Mouse (Mus musculus): ENCODE results near the gene Mrpl46. TPM values are rescaled to one million over a fixed set of nuclear protein-coding genes. Genes with fewer than 3 reads are reported as not detected.

The Mrpl46 gene
- polyA plus RNA-seq, 1 experiment from 2014 or later, result 85.4 TPM

GRCm38 (mm10) chr7:78794571-78795092 is 11.3 kb upstream of the Mrpl46 start:
- DNase-seq (ENCODE audit: low spot score), result no peak
- no peaks in the 10 kb centered on the region for H3K27me3 ChIP-seq (ENCODE audit: low read depth, poor library complexity, severe bottlenecking)
- no peak overlapping the region for H3K27ac ChIP-seq
- H3K4me3 ChIP-seq, result no peak overlapping the region
- H3K36me3 ChIP-seq, result peaks cover 41% of the 10 kb centered on the region
- H3K9me3 ChIP-seq (replicated peaks), result no peaks in the 10 kb centered on the region
- no peaks in the 10 kb centered on the region for H3K4me1 ChIP-seq
- 81% methylated on average over 6 of the region's 6 CpGs for WGBS

DNA sequence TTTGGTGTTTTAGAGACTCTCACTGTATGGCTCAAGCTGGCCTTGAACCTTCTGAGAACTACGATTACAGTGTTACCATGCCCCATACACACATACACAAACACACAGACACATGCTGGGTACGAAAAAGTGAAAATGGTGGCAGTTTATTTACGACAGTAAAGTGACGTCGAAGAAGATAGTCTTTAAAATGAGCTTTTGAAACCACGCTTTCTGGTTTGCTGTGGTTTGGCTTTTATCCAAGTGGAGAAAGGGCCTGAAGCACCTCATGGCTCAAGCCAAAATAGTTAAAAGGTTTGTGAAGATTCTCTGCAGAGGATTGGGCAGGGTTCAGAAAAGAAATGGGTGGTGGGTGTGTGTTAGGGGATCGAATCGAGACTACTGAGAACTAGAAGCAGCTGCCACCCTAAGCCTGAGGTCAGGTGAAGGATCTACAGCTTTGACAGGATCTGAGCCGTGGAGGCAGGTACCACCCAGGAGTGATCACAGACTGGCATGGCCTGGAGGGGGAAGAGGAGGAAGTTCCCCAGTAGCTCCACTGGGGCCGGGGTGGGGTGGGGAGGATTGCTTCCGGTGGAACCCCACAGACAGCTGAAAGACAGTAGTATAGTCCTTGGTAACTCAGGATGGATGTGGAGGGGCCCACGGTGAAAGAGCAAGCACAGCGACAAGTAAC is 10.7 kb upstream of the Mrpl46 start:
- WGBS, result 91% methylated on average over 13 of the region's 13 CpGs
- H3K36me3 ChIP-seq, result peaks cover 47% of the 10 kb centered on the region
- no peaks in the 10 kb centered on the region for H3K27me3 ChIP-seq (ENCODE audit: low read depth, poor library complexity, severe bottlenecking)
- H3K4me1 ChIP-seq, result no peaks in the 10 kb centered on the region
- no peaks in the 10 kb centered on the region for H3K9me3 ChIP-seq (replicated peaks)
- H3K27ac ChIP-seq, result no peak overlapping the region
- no peak overlapping the region for H3K4me3 ChIP-seq
- DNase-seq (ENCODE audit: low spot score), result no peak

DNA sequence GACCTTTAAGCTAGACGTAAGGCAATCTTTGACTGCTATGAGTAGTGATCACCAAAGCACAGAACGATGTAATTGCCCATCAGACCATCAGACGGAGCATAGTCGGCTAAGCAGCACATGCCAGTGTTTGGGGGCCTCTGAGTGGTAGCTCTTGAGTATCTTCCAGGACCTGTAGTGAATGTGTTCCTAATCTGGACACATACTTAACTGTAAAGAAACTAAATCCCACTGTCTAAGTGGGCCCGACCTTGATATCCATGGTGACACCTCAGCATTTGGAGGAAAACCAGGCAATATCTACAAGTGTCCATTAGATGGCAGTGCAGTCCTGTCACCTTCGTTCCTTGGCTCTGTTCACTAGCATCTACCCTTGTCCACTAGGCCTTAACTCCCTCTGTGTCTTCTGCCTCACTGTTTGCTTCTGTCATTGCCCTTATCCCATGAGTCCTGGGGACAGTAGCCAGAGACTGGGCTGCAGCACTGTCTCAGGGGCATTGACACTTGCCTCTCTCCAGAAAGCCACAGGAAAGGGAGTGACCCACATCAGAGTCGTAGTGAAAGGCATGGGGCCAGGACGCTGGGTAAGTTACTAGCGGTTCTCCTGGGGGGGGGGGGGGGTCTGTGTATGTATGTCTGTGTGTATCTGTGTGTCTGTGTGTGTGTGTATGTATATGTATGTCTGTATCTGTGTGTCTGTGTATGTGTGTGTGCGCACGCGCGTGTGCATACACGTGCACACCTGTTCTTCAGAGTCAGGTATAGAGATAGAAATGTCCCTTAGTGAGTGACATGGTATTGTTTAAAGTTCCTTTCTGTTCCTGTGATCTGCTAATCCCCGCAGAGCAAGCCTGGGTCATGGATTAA is 8.3 kb upstream of the Mrpl46 start:
- WGBS, result 87% methylated on average over 15 of the region's 15 CpGs
- Histone ChIP-seq H3K27me3 (ENCODE audit: low read depth, poor library complexity, severe bottlenecking) (no peaks in the 10 kb centered on the region), H3K4me3 (no peak overlapping the region), H3K36me3 (peaks cover 64% of the 10 kb centered on the region), H3K27ac (no peak overlapping the region), H3K9me3 (replicated peaks) (no peaks in the 10 kb centered on the region), H3K4me1 (no peaks in the 10 kb centered on the region)
- DNase-seq (ENCODE audit: low spot score), result peak; percentile 56

DNA sequence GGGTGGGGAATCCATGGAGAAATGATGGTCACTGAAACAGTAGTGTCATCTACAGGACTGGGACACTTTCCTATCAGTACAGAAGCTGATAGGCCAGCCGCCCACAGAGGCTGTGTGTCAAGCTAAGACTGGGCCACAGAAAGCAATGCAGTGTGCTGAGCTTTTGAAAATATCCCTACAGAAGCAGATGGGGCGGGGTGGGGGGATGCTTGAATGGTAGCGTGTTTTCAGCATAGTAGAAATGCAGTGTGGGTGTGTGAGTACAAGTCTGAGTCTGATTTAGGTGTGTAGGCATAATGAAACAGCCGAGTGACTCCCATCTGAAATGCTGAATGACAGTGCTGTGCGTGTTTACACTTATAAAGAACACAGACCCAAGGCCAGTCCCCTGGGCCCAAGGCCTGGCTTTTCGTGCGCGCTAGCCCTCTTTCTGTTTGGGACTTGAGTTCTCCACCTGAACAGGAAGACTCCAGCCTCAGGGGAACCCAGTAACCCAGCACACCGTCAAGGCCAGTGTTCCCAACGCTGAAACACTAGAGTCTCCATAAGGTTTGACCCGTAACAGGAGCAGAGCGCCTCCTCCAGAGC is 4.6 kb upstream of the Mrpl46 start:
- Histone ChIP-seq H3K4me3 (no peak overlapping the region), H3K36me3 (peaks cover 71% of the 10 kb centered on the region), H3K4me1 (peaks cover 6% of the 10 kb centered on the region; the same call in 1 of the 2 replicates), H3K27me3 (ENCODE audit: low read depth, poor library complexity, severe bottlenecking) (no peaks in the 10 kb centered on the region), H3K9me3 (replicated peaks) (no peaks in the 10 kb centered on the region), H3K27ac (no peak overlapping the region)
- WGBS, result 93% methylated on average over 12 of the region's 12 CpGs
- no peak for DNase-seq (ENCODE audit: low spot score)

DNA sequence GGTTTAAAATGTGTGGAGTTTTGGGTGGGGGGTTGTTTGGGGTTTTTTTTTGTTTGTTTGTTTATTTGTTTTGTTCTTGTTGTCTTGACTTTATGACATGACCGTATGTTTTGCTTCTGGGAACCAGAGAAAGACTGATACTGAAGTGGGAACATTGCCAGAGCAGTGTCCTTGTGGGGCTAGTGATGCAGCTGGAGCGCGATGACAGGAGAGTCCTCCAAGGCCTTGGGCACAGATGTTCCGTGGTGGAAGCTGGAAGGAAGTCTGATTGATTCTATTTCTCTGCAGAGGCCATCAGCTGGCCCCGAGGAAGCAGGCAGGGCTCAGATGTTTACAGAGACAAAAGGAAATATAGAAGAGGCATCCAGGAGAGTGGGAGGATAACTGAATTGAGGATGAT is 2.6 kb upstream of the Mrpl46 start:
- Histone ChIP-seq H3K9me3 (replicated peaks) (no peaks in the 10 kb centered on the region), H3K27me3 (ENCODE audit: low read depth, poor library complexity, severe bottlenecking) (no peaks in the 10 kb centered on the region), H3K27ac (no peak overlapping the region), H3K4me1 (peaks cover 13% of the 10 kb centered on the region), H3K4me3 (no peak overlapping the region), H3K36me3 (peaks cover 54% of the 10 kb centered on the region)
- 88% methylated on average over 5 of the region's 5 CpGs for WGBS
- no peak for DNase-seq (ENCODE audit: low spot score)

DNA sequence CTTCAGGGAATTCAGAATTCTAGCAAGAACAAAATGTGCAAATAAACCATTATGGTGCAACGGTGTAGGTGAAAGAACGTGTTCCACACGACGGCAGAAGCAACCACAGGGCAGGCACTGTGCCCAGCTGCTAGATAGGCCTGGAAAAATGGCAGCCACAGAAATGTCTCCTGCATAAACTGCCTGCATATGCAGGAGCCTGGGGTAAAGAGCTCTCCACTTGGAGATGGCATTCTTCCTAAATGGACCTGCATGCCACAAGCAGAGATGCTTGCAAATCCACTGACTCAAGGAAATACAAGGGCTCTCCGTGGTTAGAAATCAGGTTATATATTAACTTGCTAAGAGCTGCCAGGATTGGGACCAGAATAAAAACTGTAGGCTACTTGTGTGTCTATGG is 4.6 kb downstream of the Mrpl46 start:
- Histone ChIP-seq H3K36me3 (peaks cover 70% of the 10 kb centered on the region), H3K4me1 (peaks cover 10% of the 10 kb centered on the region), H3K27me3 (ENCODE audit: low read depth, poor library complexity, severe bottlenecking) (no peaks in the 10 kb centered on the region), H3K27ac (no peak overlapping the region), H3K9me3 (replicated peaks) (no peaks in the 10 kb centered on the region), H3K4me3 (no peak overlapping the region)
- no peak for DNase-seq (ENCODE audit: low spot score)
- WGBS, result 96% methylated on average over 5 of the region's 5 CpGs

- Histone ChIP-seq H3K36me3 (peaks cover 35% of the 10 kb centered on the region), H3K9me3 (replicated peaks) (no peaks in the 10 kb centered on the region), H3K27me3 (ENCODE audit: low read depth, poor library complexity, severe bottlenecking) (0 out of 2 replicates have a peak, but pooled peaks cover 6% of the 10 kb centered on the region), H3K4me3 (no peak overlapping the region), H3K27ac (no peak overlapping the region), H3K4me1 (no peaks in the 10 kb centered on the region)
- no peak for DNase-seq (ENCODE audit: low spot score)
- 84% methylated on average over 5 of the region's 5 CpGs for WGBS
Observed at GRCm38 (mm10) chr7:78770936-78771335, 12.4 kb downstream of the Mrpl46 start.

DNA sequence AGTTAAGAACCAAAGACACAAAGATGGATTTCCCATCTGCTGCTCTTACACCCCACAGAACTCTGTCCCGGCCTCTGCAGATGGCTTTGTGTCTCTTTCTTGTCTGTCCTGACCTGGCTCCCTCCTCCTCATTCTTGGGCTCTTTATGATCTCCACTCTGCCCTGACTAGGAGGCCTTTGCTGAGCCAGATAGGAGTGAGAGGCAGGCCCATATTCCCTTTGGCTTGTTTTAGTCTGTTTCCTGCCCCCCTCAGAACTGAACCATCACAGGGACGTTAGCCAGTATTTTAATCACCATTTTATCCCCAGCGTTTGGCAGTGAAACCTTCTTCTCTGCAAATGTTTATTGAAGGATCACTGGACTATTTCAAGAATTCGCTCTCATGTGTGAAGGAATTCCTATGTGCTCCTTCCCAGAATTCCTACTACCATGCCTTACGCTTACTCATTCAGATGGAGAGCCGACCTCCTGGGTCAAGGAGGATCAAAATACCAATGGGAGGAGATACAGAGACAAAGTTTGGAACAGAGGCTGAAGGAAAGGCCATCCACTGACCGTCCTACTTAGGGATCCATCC is 14.2 kb downstream of the Mrpl46 start:
- H3K9me3 ChIP-seq (replicated peaks), result no peaks in the 10 kb centered on the region
- H3K27me3 ChIP-seq (ENCODE audit: low read depth, poor library complexity, severe bottlenecking), result 0 out of 2 replicates have a peak, but pooled peaks cover 6% of the 10 kb centered on the region
- no peak overlapping the region for H3K27ac ChIP-seq
- peaks cover 18% of the 10 kb centered on the region for H3K36me3 ChIP-seq
- no peaks in the 10 kb centered on the region for H3K4me1 ChIP-seq
- no peak overlapping the region for H3K4me3 ChIP-seq
- DNase-seq (ENCODE audit: low spot score), result no peak
- 75% methylated on average over 7 of the region's 7 CpGs for WGBS

GRCm38 (mm10) chr7:78767929-78768531 is 15.3 kb downstream of the Mrpl46 start:
- Histone ChIP-seq H3K27me3 (ENCODE audit: low read depth, poor library complexity, severe bottlenecking) (0 out of 2 replicates have a peak, but pooled peaks cover 6% of the 10 kb centered on the region), H3K36me3 (peaks cover 6% of the 10 kb centered on the region), H3K27ac (no peak overlapping the region), H3K4me3 (no peak overlapping the region), H3K9me3 (replicated peaks) (no peaks in the 10 kb centered on the region), H3K4me1 (no peaks in the 10 kb centered on the region)
- DNase-seq (ENCODE audit: low spot score), result no peak
- WGBS, result 93% methylated on average over 12 of the region's 12 CpGs

- Histone ChIP-seq H3K27me3 (ENCODE audit: low read depth, poor library complexity, severe bottlenecking) (0 out of 2 replicates have a peak, but pooled peaks cover 6% of the 10 kb centered on the region), H3K4me3 (no peak overlapping the region), H3K9me3 (replicated peaks) (no peaks in the 10 kb centered on the region), H3K27ac (no peak overlapping the region), H3K4me1 (no peaks in the 10 kb centered on the region), H3K36me3 (no peaks in the 10 kb centered on the region)
- DNase-seq (ENCODE audit: low spot score), result peak; percentile 85
- 26% methylated on average over 18 of the region's 18 CpGs for WGBS
Observed at GRCm38 (mm10) chr7:78766019-78766683, 17.2 kb downstream of the Mrpl46 start.

- 84% methylated on average over 5 of the region's 5 CpGs for WGBS
- Histone ChIP-seq H3K4me3 (no peak overlapping the region), H3K36me3 (no peaks in the 10 kb centered on the region), H3K27me3 (ENCODE audit: low read depth, poor library complexity, severe bottlenecking) (0 out of 2 replicates have a peak, but pooled peaks cover 6% of the 10 kb centered on the region), H3K9me3 (replicated peaks) (no peaks in the 10 kb centered on the region), H3K4me1 (no peaks in the 10 kb centered on the region), H3K27ac (no peak overlapping the region)
- DNase-seq (ENCODE audit: low spot score), result no peak
Observed at GRCm38 (mm10) chr7:78765215-78765631, 18.1 kb downstream of the Mrpl46 start.

GRCm38 (mm10) chr7:78763801-78764200 is 19.5 kb downstream of the Mrpl46 start:
- no peaks in the 10 kb centered on the region for H3K36me3 ChIP-seq
- 0 out of 2 replicates have a peak, but pooled peaks cover 6% of the 10 kb centered on the region for H3K27me3 ChIP-seq (ENCODE audit: low read depth, poor library complexity, severe bottlenecking)
- H3K4me3 ChIP-seq, result no peak overlapping the region
- 93% methylated on average over 3 of the region's 3 CpGs for WGBS
- H3K9me3 ChIP-seq (replicated peaks), result no peaks in the 10 kb centered on the region
- H3K4me1 ChIP-seq, result no peaks in the 10 kb centered on the region
- no peak for DNase-seq (ENCODE audit: low spot score)
- H3K27ac ChIP-seq, result no peak overlapping the region

Data from limb, embryonic 10.5 days (tissue).